Mouse (Mus musculus): ENCODE results near the gene Kdm2b. TPM values are rescaled to one million over a fixed set of nuclear protein-coding genes. Genes with fewer than 3 reads are reported as not detected.

Kdm2b gene
- 12.7 and 16.7 TPM in 2 replicates for polyA plus RNA-seq (2015; fragmentation: Nextera tagmentation; extraction: Ambion mirVana)

GRCm38 (mm10) chr5:122989551-122990330 lies at the start of gene Kdm2b:
Gene Kdm2b, minus strand, starts transcription at chr5:122989823.

GRCm38 (mm10) chr5:123014753-123015701 lies 25.4 kb upstream of the Kdm2b start, which contains the start of gene Orai1:
Gene Orai1, plus strand, starts transcription at chr5:123015074.

GRCm38 (mm10) chr5:122849521-122850318 lies 139.9 kb downstream of the Kdm2b start, which contains the start of gene Rnf34:
Gene Rnf34, plus strand, starts transcription at chr5:122850048.

GRCm38 (mm10) chr5:122820777-122821523 lies 168.7 kb downstream of the Kdm2b start, which contains the start of gene Anapc5:
Gene Anapc5, minus strand, starts transcription at chr5:122821339.

Other genes with a start within 250 kb of the Kdm2b start
- 22.9 and 27.9 TPM in 2 replicates for gene Camkk2, start 210.4 kb downstream of the Kdm2b start, polyA plus RNA-seq (2015; fragmentation: Nextera tagmentation; extraction: Ambion mirVana)
- 219 and 249 TPM in 2 replicates for gene Anapc5, start 168.5 kb downstream of the Kdm2b start, polyA plus RNA-seq (2015; fragmentation: Nextera tagmentation; extraction: Ambion mirVana)
- 18.8 and 25.0 TPM in 2 replicates for gene Rnf34, start 139.8 kb downstream of the Kdm2b start, polyA plus RNA-seq (2015; fragmentation: Nextera tagmentation; extraction: Ambion mirVana)
- 16.6 and 17.1 TPM in 2 replicates for gene Orai1, start 25.3 kb upstream of the Kdm2b start, polyA plus RNA-seq (2015; fragmentation: Nextera tagmentation; extraction: Ambion mirVana)
- gene Morn3, start 57.2 kb upstream of the Kdm2b start, polyA plus RNA-seq (2015; fragmentation: Nextera tagmentation; extraction: Ambion mirVana), result not detected in 2 replicates
- 6.9 and 8.4 TPM in 2 replicates for gene Tmem120b, start 78.6 kb upstream of the Kdm2b start, polyA plus RNA-seq (2015; fragmentation: Nextera tagmentation; extraction: Ambion mirVana)
- gene Rhof, start 142.9 kb upstream of the Kdm2b start, polyA plus RNA-seq (2015; fragmentation: Nextera tagmentation; extraction: Ambion mirVana), result 2.1 and 2.4 TPM in 2 replicates
- gene Setd1b, start 152.4 kb upstream of the Kdm2b start, polyA plus RNA-seq (2015; fragmentation: Nextera tagmentation; extraction: Ambion mirVana), result 6.6 and 7.2 TPM in 2 replicates
- 69.5 and 81.6 TPM in 2 replicates for gene Psmd9, start 179.6 kb upstream of the Kdm2b start, polyA plus RNA-seq (2015; fragmentation: Nextera tagmentation; extraction: Ambion mirVana)
- gene Hpd, start 192.9 kb upstream of the Kdm2b start, polyA plus RNA-seq (2015; fragmentation: Nextera tagmentation; extraction: Ambion mirVana), result 17.8 and 28.5 TPM in 2 replicates

Measured in adrenal gland, postnatal 0 days (tissue).